Mouse (Mus musculus): ENCODE measurements at regions not wholly inside any gene's neighbourhood (a gene's known extent, or its start where the extent isn't known, plus 50 kb on each side); places are given as distances from the start of the nearest gene placed in this dataset.

- DNase-seq: no peak
Observed at GRCm38 (mm10) chr2:51566554-51567246, 60.6 kb upstream of the Tas2r134 start.

GRCm38 (mm10) chr2:51563881-51564280 is 63.4 kb upstream of the Tas2r134 start:
- DNase-seq: no peak

GRCm38 (mm10) chr2:51563240-51563639 is 64.1 kb upstream of the Tas2r134 start:
- no peak for DNase-seq

DNA sequence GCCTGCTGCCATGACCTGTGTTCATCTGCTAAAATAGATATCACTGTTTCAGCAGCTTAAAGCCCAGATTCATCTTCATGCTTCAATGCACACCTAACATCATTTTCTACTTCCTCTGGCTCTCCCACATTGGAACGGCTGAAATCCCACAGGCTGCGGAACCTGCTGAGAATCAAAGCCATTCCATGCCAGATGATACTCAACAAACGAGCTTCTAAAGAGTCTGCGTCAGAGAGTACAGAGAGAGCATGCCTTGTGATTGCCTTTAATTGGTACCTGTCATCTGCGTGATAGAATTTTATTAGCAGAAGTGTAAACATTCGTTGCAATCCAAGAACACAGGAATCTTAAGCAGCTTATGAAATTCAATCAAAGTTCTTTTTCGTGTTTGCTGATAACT is 76.4 kb upstream of the Tas2r134 start:
- DNase-seq: no peak

- DNase-seq: no peak
Observed at GRCm38 (mm10) chr2:51549125-51549524, 78.2 kb upstream of the Tas2r134 start.

GRCm38 (mm10) chr2:51546181-51546580 is 81.1 kb upstream of the Tas2r134 start:
- DNase-seq: no peak

- DNase-seq: peak; percentile 3 to 11
Observed at GRCm38 (mm10) chr2:51543949-51544348, 83.4 kb upstream of the Tas2r134 start.

DNA sequence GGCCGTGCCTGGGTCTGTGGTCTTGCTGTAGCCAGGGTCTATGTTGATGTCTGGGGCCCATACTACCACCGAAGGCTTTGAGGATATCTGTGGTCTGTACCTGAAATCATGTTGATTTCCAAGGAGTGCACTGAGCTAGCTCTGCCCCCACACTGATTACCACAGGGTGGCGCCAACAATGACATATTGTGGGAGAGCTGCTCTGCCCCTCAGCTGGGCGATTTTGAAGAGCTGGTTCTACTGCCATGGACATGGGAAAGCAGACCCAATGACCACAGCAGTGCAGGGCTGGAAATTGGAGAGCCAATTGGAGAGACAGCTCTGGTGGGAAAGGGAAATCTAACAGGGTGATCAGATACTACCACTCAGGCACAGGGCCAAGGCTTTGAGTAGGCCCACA is 85.0 kb upstream of the Tas2r134 start:
- peak; percentile 36 to 51 for DNase-seq

GRCm38 (mm10) chr2:51532709-51533414 is 94.4 kb upstream of the Tas2r134 start:
- DNase-seq: peak; percentile 7 to 8

- no peak for DNase-seq
Observed at GRCm38 (mm10) chr2:51531106-51531839, 96.0 kb upstream of the Tas2r134 start.

- DNase-seq: no peak
Observed at GRCm38 (mm10) chr2:51522766-51523165, 104.5 kb upstream of the Tas2r134 start.

- DNase-seq: no peak
Observed at GRCm38 (mm10) chr2:51509220-51510011, 117.9 kb upstream of the Tas2r134 start.

- no peak for DNase-seq
Observed at GRCm38 (mm10) chr2:51497896-51498295, 129.4 kb upstream of the Tas2r134 start.

DNA sequence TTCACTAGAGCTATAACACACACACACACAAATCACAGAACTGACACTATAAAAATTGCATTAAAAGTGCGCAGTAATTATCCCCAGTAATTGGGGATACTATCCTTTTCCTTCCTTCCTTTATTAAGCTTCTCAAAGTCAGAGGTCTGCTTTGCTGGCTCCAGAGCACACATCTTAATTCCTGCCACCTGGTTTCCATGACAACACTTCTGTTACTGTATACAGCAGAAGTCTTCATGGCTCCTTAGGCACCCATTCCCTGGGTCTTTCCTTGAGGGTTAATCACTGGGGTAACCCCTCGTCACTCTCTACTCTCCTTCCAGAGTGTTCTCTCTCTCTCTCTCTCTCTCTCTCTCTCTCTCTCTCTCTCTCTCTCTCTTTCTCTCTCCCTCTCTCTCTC is 153.6 kb upstream of the Tas2r134 start:
- no peak for DNase-seq

DNA sequence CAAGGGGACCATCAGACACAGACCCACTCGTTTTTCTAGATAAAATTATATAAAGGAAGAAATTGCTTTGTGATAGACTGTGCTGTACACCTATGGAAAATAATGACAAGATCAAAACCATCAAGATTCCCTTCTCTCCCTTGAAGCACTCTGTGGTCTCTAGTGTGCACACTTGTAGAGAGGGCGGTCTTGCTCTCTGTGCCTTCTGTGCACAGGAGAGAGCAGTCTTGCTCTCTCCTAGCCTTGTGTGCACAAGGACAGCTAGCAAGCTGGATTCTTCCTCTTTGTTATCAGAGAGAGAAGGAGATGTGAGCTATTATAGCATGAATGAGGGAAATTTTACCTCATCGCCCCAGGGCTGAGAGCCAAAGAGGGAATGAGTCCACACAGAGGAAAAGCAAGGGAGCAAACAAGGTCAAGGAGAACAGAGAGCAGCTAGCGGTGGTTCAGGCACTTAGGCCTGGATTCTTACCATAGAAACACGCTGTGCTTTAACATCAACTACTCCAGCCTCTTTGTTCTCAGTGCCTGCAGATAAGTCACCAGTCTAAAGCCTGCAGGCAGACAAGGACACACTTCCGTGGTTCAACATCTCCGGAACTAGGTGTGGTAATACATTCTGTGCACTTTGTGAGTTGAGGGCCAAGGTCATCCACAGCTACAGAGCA is 160.2 kb upstream of the Tas2r134 start:
- peak; percentile 74 for DNase-seq

GRCm38 (mm10) chr2:51466003-51466402 is 161.3 kb upstream of the Tas2r134 start:
- DNase-seq: no peak

- no peak for DNase-seq
Observed at GRCm38 (mm10) chr2:51465576-51465975, 161.7 kb upstream of the Tas2r134 start.

- no peak for DNase-seq
Observed at GRCm38 (mm10) chr2:51464356-51464755, 163.0 kb upstream of the Tas2r134 start.

GRCm38 (mm10) chr2:51460896-51461295 is 166.4 kb upstream of the Tas2r134 start:
- peak in 1 of 2 experiments; percentile 28 for DNase-seq

DNA sequence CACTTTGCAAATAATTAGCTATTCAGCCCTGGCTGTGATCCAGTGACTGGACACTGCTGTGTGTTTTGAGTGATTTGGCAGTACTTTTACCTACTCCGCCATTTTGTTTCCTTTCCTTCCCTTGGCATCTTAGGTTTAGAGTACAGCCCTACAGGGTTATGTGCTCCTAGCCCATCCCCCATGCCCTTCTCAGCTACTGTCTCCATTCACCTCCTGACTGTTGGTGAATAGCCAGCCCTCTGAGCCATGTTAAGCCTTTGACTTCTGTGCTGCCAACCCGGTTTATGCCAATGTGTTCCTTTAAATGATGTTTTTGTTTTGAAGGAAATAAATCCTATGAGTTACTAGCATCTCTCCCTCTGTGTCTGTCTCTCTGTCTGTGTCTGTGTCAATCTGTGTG is 167.8 kb upstream of the Tas2r134 start:
- DNase-seq: no peak

DNA sequence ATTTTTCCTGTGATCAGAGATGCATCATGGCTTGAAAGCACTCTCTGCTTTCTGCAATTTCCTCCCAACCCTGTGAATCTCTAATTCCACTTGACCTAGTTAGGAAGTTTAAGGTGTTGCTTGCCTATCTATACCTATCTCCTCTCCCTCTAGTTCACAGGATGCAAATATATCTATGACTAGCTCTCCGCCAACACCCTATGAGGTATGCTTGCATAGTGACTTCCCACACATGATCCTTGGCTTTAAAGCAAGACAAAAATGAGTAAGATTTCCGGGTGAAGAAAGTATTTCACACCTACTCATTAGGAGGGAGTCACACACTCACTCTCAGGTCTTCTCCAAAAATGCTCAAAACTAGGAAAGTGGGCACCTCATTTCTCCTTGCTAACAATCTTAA is 169.6 kb upstream of the Tas2r134 start:
- DNase-seq: no peak

DNA sequence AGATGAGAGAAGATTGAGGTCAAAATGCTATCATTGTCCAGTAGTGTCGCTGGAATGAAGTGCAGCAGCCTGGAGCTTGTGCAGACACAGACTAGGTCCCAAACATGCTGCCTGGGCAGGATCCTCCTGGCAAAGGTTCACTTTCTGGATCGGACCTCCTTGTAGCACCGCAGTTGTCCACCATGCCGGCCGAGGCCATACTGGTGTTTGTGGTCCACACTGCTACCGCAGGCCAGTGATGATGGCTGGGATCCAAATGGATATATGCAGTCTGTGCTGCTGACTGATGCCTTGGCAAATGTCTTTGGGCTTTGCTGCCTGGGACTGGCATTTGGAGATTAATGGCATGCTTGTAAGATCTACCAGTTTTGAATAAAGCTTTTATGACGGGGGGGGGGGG is 174.5 kb upstream of the Tas2r134 start:
- no peak for DNase-seq

Measured in adrenal gland, postnatal 36 days (tissue).